Mouse (Mus musculus) heart, embryonic 10.5 days (tissue): ENCODE measurements around the gene Cav3. TPM values are rescaled to one million over a fixed set of nuclear protein-coding genes. Genes with fewer than 3 reads are reported as not detected.

Source experiments
- DNase-seq: peaks from one replicate; pipeline ENCODE4 v3.0.0-alpha.2; 2017; ENCODE audit warnings: low spot score
- H3K27ac ChIP-seq: fragments of 300-500 bp; sonication (generic); 2 replicates; pipeline ENCODE4 v1.5.1; 2016; ENCODE audit warnings: mild to moderate bottlenecking
- H3K27me3 ChIP-seq: fragments of 300-500 bp; sonication (generic); 2 replicates; pipeline ENCODE4 v1.6.1; 2016; ENCODE audit warnings: mild to moderate bottlenecking; ENCODE audit not compliant: poor library complexity, insufficient read depth, severe bottlenecking
- H3K36me3 ChIP-seq: fragments of 300-500 bp; sonication (generic); 2 replicates; pipeline ENCODE4 v1.6.1; 2016; ENCODE audit warnings: mild to moderate bottlenecking, moderate library complexity
- H3K4me1 ChIP-seq: fragments of 300-500 bp; sonication (generic); 2 replicates; pipeline ENCODE4 v1.6.1; 2016; ENCODE audit warnings: mild to moderate bottlenecking
- H3K4me3 ChIP-seq: fragments of 300-500 bp; sonication (generic); 2 replicates; pipeline ENCODE4 v1.5.1; 2016; ENCODE audit warnings: mild to moderate bottlenecking, moderate library complexity
- H3K9me3 ChIP-seq: fragments of 300-500 bp; sonication (generic); 2 replicates; pipeline ENCODE4 v1.6.1; 2016; ENCODE audit warnings: mild to moderate bottlenecking, moderate library complexity
- WGBS: fragments of 180-500 bp; shearing (Covaris S2); methylation state at CpG from one replicate; pipeline ENCODE4 v1.1.7; 2016; 5-methylcytosine and 5-hydroxymethylcytosine counted together
- polyA plus RNA-seq: library from polyadenylated mRNA; unstranded; fragments of >200 nt; fragmentation: Nextera tagmentation; extraction: Ambion mirVana; gene quantifications from 2 replicates; pipeline ENCODE4 v1.2.1, GENCODE M21; 2016

Cav3 gene
- polyA plus RNA-seq, 1 experiment from 2014 or later: 27.8 TPM

- H3K27me3 ChIP-seq: peaks cover 91% of the 10 kb centered on the region
- WGBS: 77% methylated on average over 5 of the region's 5 CpGs
- H3K4me3 ChIP-seq: no peak overlapping the region
- DNase-seq: no peak
- no peaks in the 10 kb centered on the region for H3K9me3 ChIP-seq
- no peaks in the 10 kb centered on the region for H3K36me3 ChIP-seq
- no peak overlapping the region for H3K27ac ChIP-seq
- peaks cover 22% of the 10 kb centered on the region for H3K4me1 ChIP-seq
These were observed 28.7 kb downstream of the Cav3 start for GRCm38 (mm10) chr6:112487993-112488392.

GRCm38 (mm10) chr6:112488821-112489180 is 29.5 kb downstream of the Cav3 start:
- WGBS: 29% methylated on average over 24 of the region's 24 CpGs
- H3K4me1 ChIP-seq: peaks cover 22% of the 10 kb centered on the region
- no peaks in the 10 kb centered on the region for H3K9me3 ChIP-seq
- H3K27ac ChIP-seq: no peak overlapping the region
- H3K4me3 ChIP-seq: peak overlapping the region; percentile 53
- no peak for DNase-seq
- peaks cover 91% of the 10 kb centered on the region for H3K27me3 ChIP-seq
- no peaks in the 10 kb centered on the region for H3K36me3 ChIP-seq

GRCm38 (mm10) chr6:112489181-112489909 is 30.0 kb downstream of the Cav3 start:
- no peaks in the 10 kb centered on the region for H3K9me3 ChIP-seq
- no peaks in the 10 kb centered on the region for H3K36me3 ChIP-seq
- H3K4me1 ChIP-seq: peaks cover 22% of the 10 kb centered on the region
- peaks cover 92% of the 10 kb centered on the region for H3K27me3 ChIP-seq
- H3K4me3 ChIP-seq: peak overlapping the region; percentile 53
- no peak for DNase-seq
- no peak overlapping the region for H3K27ac ChIP-seq
- WGBS: 9% methylated on average over 72 of the region's 72 CpGs

- H3K27ac ChIP-seq: no peak within 1 kb of the TSS; the same call in 1 of the 2 replicates
- DNase-seq: no peak
- H3K4me1 ChIP-seq: peaks cover 22% of the 10 kb centered on the region
- WGBS: 11% methylated on average over 24 of the region's 24 CpGs
- peaks cover 86% of the 10 kb centered on the region for H3K27me3 ChIP-seq
- H3K9me3 ChIP-seq: no peaks in the 10 kb centered on the region
- peak within 1 kb of the TSS; percentile 53 for H3K4me3 ChIP-seq
- no peaks in the 10 kb centered on the region for H3K36me3 ChIP-seq
These were observed 30.7 kb downstream of the Cav3 start, which contains the start of gene Oxtr for GRCm38 (mm10) chr6:112489910-112490559. Gene Oxtr (minus strand): TSS chr6:112489943.

- Histone ChIP-seq H3K27ac (no peak overlapping the region; the same call in 1 of the 2 replicates), H3K36me3 (no peaks in the 10 kb centered on the region), H3K9me3 (no peaks in the 10 kb centered on the region), H3K27me3 (peaks cover 83% of the 10 kb centered on the region), H3K4me3 (peak overlapping the region; percentile 53), H3K4me1 (peaks cover 22% of the 10 kb centered on the region)
- 2% methylated on average over 35 of the region's 35 CpGs for WGBS
- no peak for DNase-seq
These were observed 31.4 kb downstream of the Cav3 start for GRCm38 (mm10) chr6:112490625-112491242.

- Histone ChIP-seq H3K36me3 (no peaks in the 10 kb centered on the region), H3K9me3 (no peaks in the 10 kb centered on the region), H3K4me1 (peaks cover 22% of the 10 kb centered on the region), H3K27me3 (peaks cover 83% of the 10 kb centered on the region), H3K4me3 (no peak overlapping the region), H3K27ac (no peak overlapping the region)
- no peak for DNase-seq
- 78% methylated on average over 8 of the region's 8 CpGs for WGBS
These were observed 32.2 kb downstream of the Cav3 start for GRCm38 (mm10) chr6:112491521-112491920.

- peaks cover 22% of the 10 kb centered on the region for H3K4me1 ChIP-seq
- no peak for DNase-seq
- 76% methylated on average over 6 of the region's 6 CpGs for WGBS
- no peaks in the 10 kb centered on the region for H3K36me3 ChIP-seq
- H3K4me3 ChIP-seq: no peak overlapping the region
- H3K9me3 ChIP-seq: no peaks in the 10 kb centered on the region
- peaks cover 81% of the 10 kb centered on the region for H3K27me3 ChIP-seq
- no peak overlapping the region for H3K27ac ChIP-seq
These were observed 33.4 kb downstream of the Cav3 start for GRCm38 (mm10) chr6:112492656-112493055.

GRCm38 (mm10) chr6:112493371-112493770 is 34.1 kb downstream of the Cav3 start:
- no peaks in the 10 kb centered on the region for H3K36me3 ChIP-seq
- DNase-seq: no peak
- peaks cover 22% of the 10 kb centered on the region for H3K4me1 ChIP-seq
- peaks cover 80% of the 10 kb centered on the region for H3K27me3 ChIP-seq
- no peak overlapping the region for H3K4me3 ChIP-seq
- H3K9me3 ChIP-seq: no peaks in the 10 kb centered on the region
- WGBS: 79% methylated on average over 9 of the region's 9 CpGs
- no peak overlapping the region for H3K27ac ChIP-seq

- Histone ChIP-seq H3K4me3 (no peak overlapping the region), H3K9me3 (no peaks in the 10 kb centered on the region), H3K27me3 (peaks cover 69% of the 10 kb centered on the region), H3K27ac (0 out of 2 replicates have a peak overlapping the region, but pooled peaks have one; percentile 36), H3K36me3 (no peaks in the 10 kb centered on the region), H3K4me1 (peaks cover 13% of the 10 kb centered on the region)
- DNase-seq: no peak
- 67% methylated on average over 10 of the region's 10 CpGs for WGBS
These were observed 35.3 kb downstream of the Cav3 start for GRCm38 (mm10) chr6:112494620-112495081.

GRCm38 (mm10) chr6:112495219-112495618 is 35.9 kb downstream of the Cav3 start:
- H3K4me3 ChIP-seq: no peak overlapping the region
- peaks cover 7% of the 10 kb centered on the region for H3K4me1 ChIP-seq
- H3K36me3 ChIP-seq: no peaks in the 10 kb centered on the region
- 63% methylated on average over 4 of the region's 4 CpGs for WGBS
- H3K27ac ChIP-seq: no peak overlapping the region
- no peak for DNase-seq
- H3K9me3 ChIP-seq: no peaks in the 10 kb centered on the region
- H3K27me3 ChIP-seq: peaks cover 63% of the 10 kb centered on the region

- DNase-seq: no peak
- Histone ChIP-seq H3K27ac (no peak overlapping the region), H3K4me3 (no peak overlapping the region), H3K9me3 (no peaks in the 10 kb centered on the region), H3K27me3 (peaks cover 63% of the 10 kb centered on the region), H3K36me3 (no peaks in the 10 kb centered on the region), H3K4me1 (no peaks in the 10 kb centered on the region)
- 83% methylated on average over 8 of the region's 8 CpGs for WGBS
These were observed 37.2 kb downstream of the Cav3 start for GRCm38 (mm10) chr6:112496291-112497060.

- no peak overlapping the region for H3K4me3 ChIP-seq
- no peaks in the 10 kb centered on the region for H3K9me3 ChIP-seq
- WGBS: 31% methylated on average over 2 of the region's 2 CpGs
- no peak for DNase-seq
- no peaks in the 10 kb centered on the region for H3K4me1 ChIP-seq
- H3K27me3 ChIP-seq: peaks cover 62% of the 10 kb centered on the region
- no peak overlapping the region for H3K27ac ChIP-seq
- H3K36me3 ChIP-seq: no peaks in the 10 kb centered on the region
These were observed 38.2 kb downstream of the Cav3 start for GRCm38 (mm10) chr6:112497456-112497855.
